ENCODE assay signal across 14 mouse cellular contexts in genomic region chr13:48780345-48781010, GRCm38 (mm10).
DNase-seq lines count a peak whose midpoint lies in the region; ATAC-seq lines count a peak whose summit lies in the region.
"Had no signal": no experiment of that assay in that cellular context is flagged by ENCODE, and none has a peak within 500 bp of the region (broad histone marks: within the 10 kb centered on the region; RNA-seq: fewer than 3 reads in every experiment).

No protein-coding gene starts in this region.

- H3K9me3 ChIP-seq in intestine, embryonic 14.5 days (ENCODE audit: control insufficient read depth, low read length) = no peaks in the 10 kb centered on the region
- H3K9me3 ChIP-seq in intestine, embryonic 15.5 days = no peaks in the 10 kb centered on the region
- H3K9me3 ChIP-seq: midbrain, embryonic 13.5 days had no signal

- ATAC-seq in intestine, embryonic 14.5 days (replicated peaks; ENCODE audit: low FRiP score, low TSS enrichment, low read depth) = no peak
- no peak for ATAC-seq in intestine, embryonic 15.5 days

- H3K4me1 ChIP-seq in intestine, embryonic 14.5 days (replicated peaks; ENCODE audit: control insufficient read depth, insufficient read depth, low read length) = 0 out of 2 replicates have a peak, but pooled peaks cover 3% of the 10 kb centered on the region
- H3K4me1 ChIP-seq in intestine, embryonic 15.5 days (replicated peaks) = peaks cover 15% of the 10 kb centered on the region; the same call in 1 of the 2 replicates

- H3K36me3 ChIP-seq in intestine, embryonic 14.5 days (ENCODE audit: control insufficient read depth, insufficient read depth, low read length) = no peaks in the 10 kb centered on the region
- no peaks in the 10 kb centered on the region for H3K36me3 ChIP-seq in intestine, embryonic 15.5 days
- H3K36me3 ChIP-seq: midbrain, embryonic 13.5 days had no signal

- 60% methylated on average over 9 of the region's 9 CpGs for WGBS in intestine, embryonic 14.5 days
- 53% methylated on average over 9 of the region's 9 CpGs for WGBS in intestine, embryonic 15.5 days

- no peak overlapping the region for H3K9ac ChIP-seq in intestine, embryonic 14.5 days (ENCODE audit: low read length)
- H3K9ac ChIP-seq in intestine, embryonic 15.5 days = no peak overlapping the region
- H3K9ac ChIP-seq: midbrain, embryonic 13.5 days had no signal

- no peaks in the 10 kb centered on the region for H3K27me3 ChIP-seq in intestine, embryonic 14.5 days (replicated peaks; ENCODE audit: control insufficient read depth, insufficient read depth, low read length)
- no peaks in the 10 kb centered on the region for H3K27me3 ChIP-seq in intestine, embryonic 15.5 days (replicated peaks)

- no peak overlapping the region for H3K4me2 ChIP-seq in intestine, embryonic 14.5 days (ENCODE audit: low read length)
- H3K4me2 ChIP-seq in intestine, embryonic 15.5 days (replicated peaks) = no peak overlapping the region
- H3K4me2 ChIP-seq: midbrain, embryonic 13.5 days had no signal

- no peak overlapping the region for H3K4me3 ChIP-seq in intestine, embryonic 14.5 days (ENCODE audit: low read depth, low read length)
- no peak overlapping the region for H3K4me3 ChIP-seq in intestine, embryonic 15.5 days (replicated peaks)
- H3K4me3 ChIP-seq: layer of hippocampus, adult 2 months; midbrain, embryonic 13.5 days had no signal

- H3K27ac ChIP-seq in intestine, embryonic 14.5 days (ENCODE audit: low read depth) = peak overlapping the region; percentile 48; the same call in 1 of the 2 replicates
- H3K27ac ChIP-seq in intestine, embryonic 15.5 days = no peak overlapping the region; the same call in 1 of the 2 replicates
- H3K27ac ChIP-seq: layer of hippocampus, adult 2 months; midbrain, embryonic 13.5 days had no signal

- peak; percentile 39 for DNase-seq in embryo, embryonic 10.5 days (ENCODE audit: low spot score)
- no peak for DNase-seq in embryo, embryonic 10 days (ENCODE audit: low spot score)
- DNase-seq in intestine, embryonic 14.5 days (ENCODE audit: low spot score) = no peak
- DNase-seq in MN1 (ENCODE audit: low spot score) = peak; percentile 74
- DNase-seq in fibroblast of lung, adult 2 months (ENCODE audit: low read depth) = peak; percentile 57
- no peak for DNase-seq in layer of hippocampus, adult 8-10 months (ENCODE audit: low spot score in 2 of 2)
- DNase-seq in B cell, adult 2 months = no peak
- DNase-seq: cerebellum, adult 9-10 months; heart, postnatal 4 days; kidney, adult 2 months; lung, postnatal 14 days had no signal

Comparison
In these comparisons a context has a peak if more than half of its experiments do, and no peak if none do; other contexts are left out.
1. DNase-seq: peak in embryo, embryonic 10.5 days (single experiment), MN1 (single experiment) and fibroblast of lung, adult 2 months (single experiment); none in embryo, embryonic 10 days (single experiment), intestine, embryonic 14.5 days (single experiment), layer of hippocampus, adult 8-10 months (0 of 2) and B cell, adult 2 months (0 of 2).